Mouse (Mus musculus) MEL (cell line): ENCODE data around the gene Lamc3.

Experiments used
- CTCF ChIP-seq, 3 experiments: IDR thresholded peaks in 2 of 3; conservative IDR thresholded peaks in 1 of 3; 2 replicates each; pipeline ENCODE4 v1.5.1; 2011 to 2012; ENCODE audit warnings: low read length in 3 of 3, low read depth in 2 of 3, mild to moderate bottlenecking in 2 of 3, improper control_type of control experiment in 1 of 3, inconsistent platforms in 1 of 3, mixed read lengths in 1 of 3, moderate library complexity in 1 of 3; ENCODE audit not compliant: control insufficient read depth in 1 of 3, insufficient read depth in 1 of 3, poor library complexity in 1 of 3, severe bottlenecking in 1 of 3
- ELF1 ChIP-seq: IDR thresholded peaks from 2 replicates; pipeline ENCODE4 v1.6.1; 2014; ENCODE audit warnings: low read depth, mild to moderate bottlenecking, inconsistent platforms, low read length, improper control_type of control experiment, moderate library complexity
- EP300 ChIP-seq, 2 experiments: IDR thresholded peaks; 2 replicates each; pipeline ENCODE4 v1.6.1; 2011; ENCODE audit warnings: improper control_type of control experiment in 2 of 2, low read length in 2 of 2, low read depth in 1 of 2, mild to moderate bottlenecking in 1 of 2
- GABPA ChIP-seq: IDR thresholded peaks from 2 replicates; pipeline ENCODE4 v1.6.1; 2012; ENCODE audit warnings: low read depth, mild to moderate bottlenecking, inconsistent platforms, low read length, improper control_type of control experiment, moderate library complexity
- GATA1 ChIP-seq: IDR thresholded peaks from 2 replicates; pipeline ENCODE4 v1.6.1; 2011; ENCODE audit warnings: low read depth, low read length, improper control_type of control experiment
- POLR2A ChIP-seq, 2 experiments: IDR thresholded peaks; 2 replicates each; pipeline ENCODE4 v1.6.1; 2011 to 2012; ENCODE audit warnings: low read length in 2 of 2, mild to moderate bottlenecking in 2 of 2, control low read depth in 1 of 2, improper control_type of control experiment in 1 of 2, low read depth in 1 of 2, moderate library complexity in 1 of 2; ENCODE audit not compliant: control insufficient read depth in 1 of 2, insufficient read depth in 1 of 2, poor library complexity in 1 of 2
- RCOR1 ChIP-seq: IDR thresholded peaks from 2 replicates; pipeline ENCODE4 v1.6.1; 2012; ENCODE audit warnings: low read depth, mild to moderate bottlenecking, inconsistent platforms, low read length, improper control_type of control experiment
- SIN3A ChIP-seq: IDR thresholded peaks from 2 replicates; pipeline ENCODE4 v1.6.1; 2012; ENCODE audit warnings: low read length, improper control_type of control experiment, inconsistent platforms
- ZC3H11A ChIP-seq: IDR thresholded peaks from 2 replicates; pipeline ENCODE4 v1.6.1; 2012; ENCODE audit warnings: low read depth, mild to moderate bottlenecking, inconsistent platforms, low read length, improper control_type of control experiment

DNA sequence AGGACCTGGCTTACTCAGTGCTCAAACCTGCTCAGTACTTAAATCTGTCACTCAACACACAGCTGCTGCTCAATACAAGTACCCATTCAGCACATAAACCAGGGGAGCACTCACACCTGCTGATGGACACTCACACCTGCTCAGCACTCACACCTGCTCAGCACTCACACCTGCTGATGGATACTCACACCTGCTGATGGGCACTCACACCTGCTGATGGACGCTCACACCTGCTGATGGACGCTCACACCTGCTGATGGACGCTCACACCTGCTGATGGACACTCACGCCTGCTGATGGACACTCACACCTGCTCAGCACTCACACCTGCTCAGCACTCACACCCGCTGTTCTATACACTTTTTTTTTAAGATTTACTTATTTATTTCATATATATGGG lies 17.4 kb upstream of the Lamc3 start:
- TF ChIP-seq EP300 (IDR thresholded peaks at IDR 0.05; ENCODE audit: low read depth in 1 of 2, low read length in 2 of 2) (no peak), ZC3H11A (no peak), GABPA (no peak), CTCF (IDR thresholded peaks at IDR 0.05 in 2 of 3, conservative IDR thresholded peaks at IDR 0.05 in 1 of 3; ENCODE audit: control insufficient read depth in 1 of 3, insufficient read depth in 1 of 3, low read depth in 2 of 3, low read length in 3 of 3, poor library complexity in 1 of 3, severe bottlenecking in 1 of 3) (no peak), ELF1 (no peak), POLR2A (IDR thresholded peaks at IDR 0.05; ENCODE audit: control insufficient read depth in 1 of 2, insufficient read depth in 1 of 2, low read depth in 1 of 2, low read length in 2 of 2, poor library complexity in 1 of 2) (no peak), GATA1 (no peak), RCOR1 (no peak), SIN3A (no peak)
